Mouse (Mus musculus): ENCODE measurements around the gene Krtap28-10.
"Not testable (repeated sequence)": the region's sequence is repeated elsewhere in the genome, so short reads cannot be mapped to it uniquely, and the experiment has no call there.

Gene Krtap28-10

DNA sequence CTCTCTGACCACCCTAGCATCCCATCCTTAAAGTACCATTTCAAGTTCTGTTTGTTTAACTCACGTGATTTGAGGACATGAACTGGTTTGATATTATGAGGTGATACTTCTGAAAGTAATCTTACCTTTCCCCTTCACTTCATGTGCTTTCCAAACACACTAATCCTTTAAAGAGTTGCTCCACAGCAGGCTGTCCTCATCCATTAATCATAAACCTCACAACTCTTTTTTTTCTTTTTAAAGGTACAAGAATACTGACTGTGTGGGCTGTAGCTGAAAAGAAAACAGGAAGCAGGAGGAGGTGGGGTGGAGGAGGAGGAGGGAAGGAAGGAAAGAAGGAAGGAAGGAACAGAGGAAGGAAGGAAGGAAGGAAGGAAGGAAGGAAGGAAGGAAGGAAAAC is 10.3 kb downstream of the Krtap28-10 start:
- in situ Hi-C loops (cut with MboI; ENCODE audit: low pct_unique_long_range_greater_than_20kb in 1 of 2, low sequenced_read_pairs in 2 of 2, unreplicated experiment in 1 of 2): no loop called here

DNA sequence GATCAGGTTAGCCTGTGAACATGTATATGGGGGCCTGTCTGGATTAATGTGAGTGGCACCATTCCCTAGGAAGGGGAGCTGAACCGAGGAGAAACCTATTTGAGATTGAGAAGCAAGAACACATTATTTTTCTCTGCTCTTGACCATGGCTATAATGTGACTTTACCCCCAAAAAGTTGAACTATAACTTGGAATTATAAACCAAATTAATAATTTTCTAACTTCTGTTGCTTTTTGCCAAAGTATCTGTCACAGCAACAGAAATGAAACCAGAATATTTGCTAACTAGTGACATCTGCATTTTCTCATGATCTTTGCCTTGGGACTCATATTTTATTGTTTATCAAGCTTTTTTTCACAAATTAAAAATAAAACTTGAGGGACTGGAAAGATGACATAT is 25.7 kb downstream of the Krtap28-10 start:
- in situ Hi-C loops (cut with MboI; ENCODE audit: low pct_unique_long_range_greater_than_20kb in 1 of 2, low sequenced_read_pairs in 2 of 2, unreplicated experiment in 1 of 2): no loop called here

- in situ Hi-C loops (cut with MboI; ENCODE audit: low pct_unique_long_range_greater_than_20kb in 1 of 2, low sequenced_read_pairs in 2 of 2, unreplicated experiment in 1 of 2): no loop called here
Measured at GRCm38 (mm10) chr1:83015329-83015879, 26.9 kb downstream of the Krtap28-10 start.

DNA sequence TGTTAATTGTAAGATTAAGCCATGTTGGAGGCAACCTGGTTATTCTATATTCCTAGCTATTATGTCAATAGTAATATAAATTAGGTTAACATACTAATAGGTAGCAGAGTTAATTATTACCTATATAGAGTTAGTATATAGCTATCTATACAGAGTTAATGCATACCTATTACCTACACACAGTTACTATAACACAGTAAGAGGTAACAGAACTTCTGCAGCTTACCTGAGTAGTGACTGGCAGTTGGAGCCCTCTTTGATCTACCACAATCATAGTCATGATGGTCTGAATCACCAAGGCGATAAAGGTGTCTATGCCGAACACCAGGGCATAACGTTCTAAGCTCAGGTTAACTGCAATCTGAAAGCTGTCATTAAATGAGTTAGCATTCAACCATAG is 27.8 kb downstream of the Krtap28-10 start:
- in situ Hi-C loops (cut with MboI; ENCODE audit: low pct_unique_long_range_greater_than_20kb in 1 of 2, low sequenced_read_pairs in 2 of 2, unreplicated experiment in 1 of 2): no loop called here

- in situ Hi-C loops (cut with MboI; ENCODE audit: low pct_unique_long_range_greater_than_20kb in 1 of 2, low sequenced_read_pairs in 2 of 2, unreplicated experiment in 1 of 2): no loop called here
Measured at GRCm38 (mm10) chr1:83007471-83007870, 34.8 kb downstream of the Krtap28-10 start.

GRCm38 (mm10) chr1:83006218-83007179 is 35.8 kb downstream of the Krtap28-10 start:
- in situ Hi-C loops (cut with MboI; ENCODE audit: low pct_unique_long_range_greater_than_20kb in 1 of 2, low sequenced_read_pairs in 2 of 2, unreplicated experiment in 1 of 2): no loop called here

- in situ Hi-C loops (cut with MboI; ENCODE audit: low pct_unique_long_range_greater_than_20kb in 1 of 2, low sequenced_read_pairs in 2 of 2, unreplicated experiment in 1 of 2): not testable (repeated sequence)
Measured at GRCm38 (mm10) chr1:83000306-83000705, 42.0 kb downstream of the Krtap28-10 start, which contains the start of gene Gm47959. TSS of gene Gm47959 (plus strand) at chr1:83000548.

- in situ Hi-C loops (cut with MboI; ENCODE audit: low pct_unique_long_range_greater_than_20kb in 1 of 2, low sequenced_read_pairs in 2 of 2, unreplicated experiment in 1 of 2): no loop called here
Measured at GRCm38 (mm10) chr1:82993947-82994346, 48.3 kb downstream of the Krtap28-10 start.

- in situ Hi-C loops (cut with MboI; ENCODE audit: low pct_unique_long_range_greater_than_20kb in 1 of 2, low sequenced_read_pairs in 2 of 2, unreplicated experiment in 1 of 2): no loop called here
Measured at GRCm38 (mm10) chr1:82992093-82992492, 50.2 kb downstream of the Krtap28-10 start.

- in situ Hi-C loops (cut with MboI; ENCODE audit: low pct_unique_long_range_greater_than_20kb in 1 of 2, low sequenced_read_pairs in 2 of 2, unreplicated experiment in 1 of 2): no loop called here
Measured at GRCm38 (mm10) chr1:82991596-82991995, 50.7 kb downstream of the Krtap28-10 start.
